Mouse (Mus musculus): ENCODE results near the gene 4931417E11Rik. TPM values are rescaled to one million over a fixed set of nuclear protein-coding genes. Genes with fewer than 3 reads are reported as not detected.

The 4931417E11Rik gene
- polyA plus RNA-seq, 1 experiment from 2014 or later = not detected

- Histone ChIP-seq H3K27me3 (ENCODE audit: control insufficient read depth, insufficient read depth, low read length) (no peaks in the 10 kb centered on the region), H3K4me2 (ENCODE audit: low read depth, low read length) (no peak overlapping the region), H3K9ac (ENCODE audit: low read length) (no peak overlapping the region), H3K36me3 (ENCODE audit: control insufficient read depth, insufficient read depth) (no peaks in the 10 kb centered on the region), H3K4me1 (ENCODE audit: control insufficient read depth, insufficient read depth, low read length) (no peaks in the 10 kb centered on the region), H3K4me3 (ENCODE audit: low read length) (no peak overlapping the region), H3K9me3 (replicated peaks; ENCODE audit: control insufficient read depth, low read length) (no peaks in the 10 kb centered on the region), H3K27ac (ENCODE audit: low read length) (no peak overlapping the region)
- no peak for ATAC-seq (replicated peaks; ENCODE audit: extremely low read depth, insufficient read depth, low FRiP score)
- WGBS = 35% methylated on average over 3 of the region's 3 CpGs
These were observed 35.6 kb downstream of the 4931417E11Rik start for GRCm38 (mm10) chr6:73433912-73434311.

- H3K27ac ChIP-seq (ENCODE audit: low read length) = no peak overlapping the region
- H3K9ac ChIP-seq (ENCODE audit: low read length) = no peak overlapping the region
- WGBS = 40% methylated on average over 14 of the region's 14 CpGs
- H3K27me3 ChIP-seq (ENCODE audit: control insufficient read depth, insufficient read depth, low read length) = no peaks in the 10 kb centered on the region
- H3K4me3 ChIP-seq (ENCODE audit: low read length) = no peak overlapping the region
- H3K4me1 ChIP-seq (ENCODE audit: control insufficient read depth, insufficient read depth, low read length) = no peaks in the 10 kb centered on the region
- no peaks in the 10 kb centered on the region for H3K9me3 ChIP-seq (replicated peaks; ENCODE audit: control insufficient read depth, low read length)
- ATAC-seq (replicated peaks; ENCODE audit: extremely low read depth, insufficient read depth, low FRiP score) = no peak
- H3K36me3 ChIP-seq (ENCODE audit: control insufficient read depth, insufficient read depth) = no peaks in the 10 kb centered on the region
- no peak overlapping the region for H3K4me2 ChIP-seq (ENCODE audit: low read depth, low read length)
These were observed 40.7 kb downstream of the 4931417E11Rik start for GRCm38 (mm10) chr6:73428618-73429336.

GRCm38 (mm10) chr6:73427273-73427812, 42.1 kb downstream of the 4931417E11Rik start:
- H3K4me2 ChIP-seq (ENCODE audit: low read depth, low read length) = no peak overlapping the region
- H3K27me3 ChIP-seq (ENCODE audit: control insufficient read depth, insufficient read depth, low read length) = no peaks in the 10 kb centered on the region
- no peak overlapping the region for H3K27ac ChIP-seq (ENCODE audit: low read length)
- no peak overlapping the region for H3K4me3 ChIP-seq (ENCODE audit: low read length)
- no peak for ATAC-seq (replicated peaks; ENCODE audit: extremely low read depth, insufficient read depth, low FRiP score)
- WGBS = 12% methylated on average over 1 of the region's 1 CpGs
- no peaks in the 10 kb centered on the region for H3K4me1 ChIP-seq (ENCODE audit: control insufficient read depth, insufficient read depth, low read length)
- H3K9me3 ChIP-seq (replicated peaks; ENCODE audit: control insufficient read depth, low read length) = no peaks in the 10 kb centered on the region
- H3K36me3 ChIP-seq (ENCODE audit: control insufficient read depth, insufficient read depth) = no peaks in the 10 kb centered on the region
- H3K9ac ChIP-seq (ENCODE audit: low read length) = no peak overlapping the region

Other genes starting within 250 kb of the 4931417E11Rik start
- gene Dnah6, start 248.0 kb downstream of the 4931417E11Rik start, polyA plus RNA-seq (2015; fragmentation: Nextera tagmentation; extraction: Ambion mirVana) = 0.12 and 0.20 TPM in 2 replicates
- 349 and 351 TPM in 2 replicates for gene Suclg1, start 221.3 kb downstream of the 4931417E11Rik start, polyA plus RNA-seq (2015; fragmentation: Nextera tagmentation; extraction: Ambion mirVana)

Data from heart, embryonic 16.5 days (tissue).